Mouse (Mus musculus) limb, embryonic 11.5 days (tissue): ENCODE measurements at regions not wholly inside any gene's neighbourhood (a gene's known extent, or its start where the extent isn't known, plus 50 kb on each side); places are given as distances from the start of the nearest gene placed in this dataset.

Source experiments
- ATAC-seq: fragments of 200-750 bp; cut with Nextera tagmentation; 2 replicates; pipeline ENCODE4 v1.8.0; 2017; ENCODE audit warnings: low read depth; ENCODE audit not compliant: insufficient number of reproducible peaks, low FRiP score, low TSS enrichment
- DNase-seq: peaks from one replicate; pipeline ENCODE4 v3.0.0-alpha.2; 2015; ENCODE audit warnings: low spot score
- H3K27ac ChIP-seq: fragments of 300-500 bp; sonication (generic); replicated peaks from 2 replicates; pipeline ENCODE4 v1.5.1; 2014; ENCODE audit warnings: low read depth, mild to moderate bottlenecking, low read length
- H3K27me3 ChIP-seq: fragments of 300-500 bp; sonication (generic); 2 replicates; pipeline ENCODE4 v1.6.1; 2014; ENCODE audit warnings: mild to moderate bottlenecking, low read length, mixed read lengths; ENCODE audit not compliant: control insufficient read depth, insufficient read depth
- H3K36me3 ChIP-seq: fragments of 300-500 bp; sonication (generic); 2 replicates; pipeline ENCODE4 v1.6.1; 2014; ENCODE audit warnings: mild to moderate bottlenecking, low read length, moderate library complexity, mixed read lengths; ENCODE audit not compliant: control insufficient read depth, insufficient read depth
- H3K4me1 ChIP-seq: fragments of 300-500 bp; sonication (generic); 2 replicates; pipeline ENCODE4 v1.6.1; 2014; ENCODE audit warnings: low read length, mixed read lengths; ENCODE audit not compliant: control insufficient read depth, insufficient read depth
- H3K4me2 ChIP-seq: fragments of 300-500 bp; sonication (generic); 2 replicates; pipeline ENCODE4 v1.6.1; 2014; ENCODE audit warnings: low read depth, mild to moderate bottlenecking, moderate library complexity; ENCODE audit not compliant: severe bottlenecking
- H3K4me3 ChIP-seq: fragments of 300-500 bp; sonication (generic); 2 replicates; pipeline ENCODE4 v1.5.1; 2014; ENCODE audit warnings: low read depth, low read length
- H3K9ac ChIP-seq: fragments of 300-500 bp; sonication (generic); 2 replicates; pipeline ENCODE4 v1.6.1; 2014; ENCODE audit warnings: mild to moderate bottlenecking, low read length
- H3K9me3 ChIP-seq: fragments of 300-500 bp; sonication (generic); 2 replicates; pipeline ENCODE4 v1.6.1; 2016; ENCODE audit warnings: low read length; ENCODE audit not compliant: control insufficient read depth
- WGBS: fragments of 180-500 bp; shearing (Covaris S2); extraction: QIAGEN DNeasy Blood & Tissue Kit; methylation state at CpG from one replicate; pipeline ENCODE4 v1.1.7; 2014; 5-methylcytosine and 5-hydroxymethylcytosine counted together

GRCm38 (mm10) chr12:97921349-97922264, 337.7 kb downstream of the Galc start:
- ATAC-seq: no peak
- Histone ChIP-seq H3K27me3 (no peaks in the 10 kb centered on the region), H3K9me3 (no peaks in the 10 kb centered on the region), H3K36me3 (no peaks in the 10 kb centered on the region), H3K27ac (no peak overlapping the region), H3K9ac (no peak overlapping the region), H3K4me2 (no peak overlapping the region), H3K4me1 (no peaks in the 10 kb centered on the region), H3K4me3 (no peak overlapping the region)
- no peak for DNase-seq
- 75% methylated on average over 21 of the region's 21 CpGs for WGBS

DNA sequence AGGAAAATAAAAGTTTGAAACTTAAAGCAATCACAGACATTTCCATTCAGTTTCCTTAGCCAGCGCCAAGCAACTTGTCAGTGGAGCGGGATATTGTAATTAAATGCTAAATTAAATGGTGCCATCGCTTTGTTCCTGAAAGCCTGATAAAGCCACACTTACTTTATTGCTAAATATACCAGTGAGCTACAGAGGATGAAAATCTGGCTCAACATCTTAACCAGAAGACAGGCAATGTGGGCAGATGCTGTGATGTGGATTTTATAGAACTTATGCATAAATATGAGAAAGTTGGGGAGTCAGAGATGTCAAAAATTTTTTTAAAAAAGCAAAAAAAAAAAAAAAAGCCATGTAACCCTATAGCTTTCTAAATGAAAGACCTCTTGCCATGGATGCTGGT, 340.8 kb downstream of the Galc start:
- DNase-seq (no peak), ATAC-seq (no peak)
- no peak overlapping the region for H3K4me2 ChIP-seq
- H3K27me3 ChIP-seq: no peaks in the 10 kb centered on the region
- no peaks in the 10 kb centered on the region for H3K36me3 ChIP-seq
- WGBS: 90% methylated on average over 3 of the region's 3 CpGs
- no peak overlapping the region for H3K4me3 ChIP-seq
- H3K9me3 ChIP-seq: no peaks in the 10 kb centered on the region
- no peak overlapping the region for H3K9ac ChIP-seq
- H3K4me1 ChIP-seq: no peaks in the 10 kb centered on the region
- no peak overlapping the region for H3K27ac ChIP-seq

DNA sequence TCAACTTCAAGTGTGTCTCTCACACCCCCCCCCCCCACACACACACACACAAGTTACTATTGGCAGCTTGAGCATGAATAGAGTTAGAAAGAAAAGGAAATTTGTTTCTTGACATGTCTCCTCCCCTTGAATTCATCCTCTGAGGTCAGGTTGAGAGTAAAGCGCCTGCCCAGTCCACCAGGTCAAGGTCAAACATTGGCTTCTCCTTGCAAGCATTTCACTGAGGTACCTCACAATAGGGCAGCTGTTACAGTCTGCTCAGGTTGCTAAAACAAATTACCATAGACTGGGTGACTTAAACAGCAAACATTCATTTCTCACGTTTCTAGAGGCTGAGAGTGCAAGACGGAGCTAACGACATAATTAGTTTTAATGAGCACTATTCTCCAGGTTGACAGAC, 344.2 kb downstream of the Galc start:
- DNase-seq (no peak), ATAC-seq (no peak)
- H3K9me3 ChIP-seq: no peaks in the 10 kb centered on the region
- no peak overlapping the region for H3K27ac ChIP-seq
- no peak overlapping the region for H3K4me3 ChIP-seq
- no peaks in the 10 kb centered on the region for H3K4me1 ChIP-seq
- no peak overlapping the region for H3K9ac ChIP-seq
- H3K36me3 ChIP-seq: no peaks in the 10 kb centered on the region
- 67% methylated on average over 4 of the region's 4 CpGs for WGBS
- no peaks in the 10 kb centered on the region for H3K27me3 ChIP-seq
- no peak overlapping the region for H3K4me2 ChIP-seq

DNA sequence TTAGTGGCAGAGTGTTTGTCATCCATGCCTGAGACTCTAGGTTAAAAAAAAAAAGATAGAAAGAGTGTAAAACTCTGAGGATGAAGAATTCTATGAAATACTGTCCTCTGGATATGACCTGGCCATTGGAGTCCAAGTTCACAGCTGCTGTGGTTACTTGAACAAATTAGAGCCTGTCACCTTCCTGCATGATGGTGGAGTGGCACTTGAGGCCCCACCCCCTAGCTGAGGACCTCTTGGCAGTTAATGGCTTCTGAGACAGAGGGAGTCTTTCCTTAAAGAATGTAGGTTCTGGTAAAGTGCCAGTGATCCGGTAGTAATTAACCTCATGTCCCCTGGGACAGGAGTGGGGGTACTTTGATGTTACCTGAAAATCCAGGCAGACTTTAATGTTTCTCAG, 346.5 kb downstream of the Galc start:
- Histone ChIP-seq H3K9me3 (no peaks in the 10 kb centered on the region), H3K27me3 (no peaks in the 10 kb centered on the region), H3K9ac (no peak overlapping the region), H3K4me1 (no peaks in the 10 kb centered on the region), H3K4me2 (no peak overlapping the region), H3K36me3 (no peaks in the 10 kb centered on the region), H3K27ac (no peak overlapping the region), H3K4me3 (no peak overlapping the region)
- WGBS: 59% methylated on average over 1 of the region's 1 CpGs
- no peak for ATAC-seq
- DNase-seq: no peak

DNA sequence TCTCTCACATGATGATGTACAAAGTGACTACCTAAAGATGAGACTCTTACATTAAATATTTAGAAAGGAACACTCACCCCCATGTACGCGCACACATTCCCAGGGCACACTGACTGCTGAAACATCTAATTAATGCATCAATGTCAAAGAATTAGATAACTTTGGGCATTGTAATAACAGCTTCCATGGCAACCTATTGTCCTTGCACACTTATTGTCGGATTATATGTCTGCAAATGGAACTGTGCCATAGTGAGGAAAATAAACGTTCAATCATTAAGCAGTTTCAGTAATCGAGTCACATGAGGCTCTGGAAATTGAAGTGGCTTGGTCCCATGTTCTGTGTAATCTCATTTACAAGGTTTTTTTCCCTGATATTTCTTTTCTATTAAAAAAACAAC, 360.0 kb downstream of the Galc start:
- Histone ChIP-seq H3K4me2 (no peak overlapping the region), H3K27me3 (no peaks in the 10 kb centered on the region), H3K9ac (no peak overlapping the region), H3K4me3 (no peak overlapping the region), H3K36me3 (no peaks in the 10 kb centered on the region), H3K27ac (no peak overlapping the region), H3K4me1 (no peaks in the 10 kb centered on the region), H3K9me3 (no peaks in the 10 kb centered on the region)
- DNase-seq (no peak), ATAC-seq (no peak)
- WGBS: 91% methylated on average over 5 of the region's 5 CpGs

GRCm38 (mm10) chr12:97898178-97898577, 361.1 kb downstream of the Galc start:
- ATAC-seq: no peak
- Histone ChIP-seq H3K36me3 (no peaks in the 10 kb centered on the region), H3K9me3 (no peaks in the 10 kb centered on the region), H3K4me3 (no peak overlapping the region), H3K4me1 (no peaks in the 10 kb centered on the region), H3K27me3 (no peaks in the 10 kb centered on the region), H3K4me2 (no peak overlapping the region), H3K9ac (no peak overlapping the region), H3K27ac (no peak overlapping the region)
- no peak for DNase-seq
- 93% methylated on average over 2 of the region's 2 CpGs for WGBS

DNA sequence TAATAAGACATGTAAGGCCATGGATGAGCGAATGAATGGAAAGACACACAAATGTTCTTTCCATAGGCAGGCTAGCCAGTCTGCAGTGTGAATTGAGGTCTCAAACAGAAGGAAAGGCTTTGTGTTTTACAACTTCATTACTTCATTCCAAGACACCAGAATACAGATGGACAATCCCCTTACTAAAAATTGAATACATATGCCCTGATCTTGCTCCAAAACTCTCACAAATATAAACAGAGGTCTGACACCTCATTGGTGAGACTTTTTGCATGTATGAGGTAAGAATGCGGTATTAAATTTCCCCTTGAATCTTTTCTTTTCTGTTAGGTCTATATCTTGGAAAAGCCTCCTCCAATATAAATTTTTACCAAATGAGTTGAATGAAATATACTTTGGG, 363.3 kb downstream of the Galc start:
- Histone ChIP-seq H3K4me2 (no peak overlapping the region), H3K4me3 (no peak overlapping the region), H3K9me3 (no peaks in the 10 kb centered on the region), H3K27me3 (no peaks in the 10 kb centered on the region), H3K9ac (no peak overlapping the region), H3K4me1 (no peaks in the 10 kb centered on the region), H3K27ac (no peak overlapping the region), H3K36me3 (no peaks in the 10 kb centered on the region)
- DNase-seq: no peak
- 72% methylated on average over 2 of the region's 2 CpGs for WGBS
- no peak for ATAC-seq

GRCm38 (mm10) chr12:97888801-97889455, 370.3 kb downstream of the Galc start:
- no peak overlapping the region for H3K9ac ChIP-seq
- H3K27ac ChIP-seq: no peak overlapping the region
- H3K4me1 ChIP-seq: 0 out of 2 replicates have a peak, but pooled peaks cover 4% of the 10 kb centered on the region
- H3K9me3 ChIP-seq: no peaks in the 10 kb centered on the region
- DNase-seq (peak; percentile 31), ATAC-seq (peak; percentile 65; the same call in 1 of the 2 replicates)
- peak overlapping the region; percentile 25; the same call in 1 of the 2 replicates for H3K4me2 ChIP-seq
- no peaks in the 10 kb centered on the region for H3K27me3 ChIP-seq
- 4% methylated on average over 12 of the region's 12 CpGs for WGBS
- no peaks in the 10 kb centered on the region for H3K36me3 ChIP-seq
- no peak overlapping the region for H3K4me3 ChIP-seq
